Mouse (Mus musculus): ENCODE results near the gene Nudt16l1. TPM values are rescaled to one million over a fixed set of nuclear protein-coding genes. Genes with fewer than 3 reads are reported as not detected.

The Nudt16l1 gene
- polyA plus RNA-seq, 1 experiment from 2014 or later, result 160 TPM

GRCm38 (mm10) chr16:4901167-4901566 is 37.4 kb upstream of the Nudt16l1 start:
- Histone ChIP-seq H3K27me3 (ENCODE audit: control insufficient read depth, insufficient read depth, low read length) (no peaks in the 10 kb centered on the region), H3K4me1 (ENCODE audit: control insufficient read depth, insufficient read depth, low read length) (peaks cover 6% of the 10 kb centered on the region), H3K9me3 (ENCODE audit: control insufficient read depth, low read length) (no peaks in the 10 kb centered on the region), H3K27ac (ENCODE audit: low read depth, low read length) (no peak overlapping the region), H3K4me2 (replicated peaks; ENCODE audit: low read depth, low read length) (no peak overlapping the region), H3K4me3 (ENCODE audit: low read length) (no peak overlapping the region), H3K9ac (ENCODE audit: low read depth, low read length) (no peak overlapping the region), H3K36me3 (ENCODE audit: control insufficient read depth, insufficient read depth, low read length) (peaks cover 3% of the 10 kb centered on the region; the same call in 1 of the 2 replicates)
- ATAC-seq (ENCODE audit: low FRiP score, low TSS enrichment), result no peak
- 60% methylated on average over 7 of the region's 7 CpGs for WGBS

- no peak overlapping the region for H3K27ac ChIP-seq (ENCODE audit: low read depth, low read length)
- no peak overlapping the region for H3K4me2 ChIP-seq (replicated peaks; ENCODE audit: low read depth, low read length)
- H3K36me3 ChIP-seq (ENCODE audit: control insufficient read depth, insufficient read depth, low read length), result peaks cover 3% of the 10 kb centered on the region; the same call in 1 of the 2 replicates
- ATAC-seq (ENCODE audit: low FRiP score, low TSS enrichment), result no peak
- no peaks in the 10 kb centered on the region for H3K27me3 ChIP-seq (ENCODE audit: control insufficient read depth, insufficient read depth, low read length)
- H3K4me3 ChIP-seq (ENCODE audit: low read length), result no peak overlapping the region
- no peaks in the 10 kb centered on the region for H3K9me3 ChIP-seq (ENCODE audit: control insufficient read depth, low read length)
- H3K9ac ChIP-seq (ENCODE audit: low read depth, low read length), result no peak overlapping the region
- H3K4me1 ChIP-seq (ENCODE audit: control insufficient read depth, insufficient read depth, low read length), result peaks cover 6% of the 10 kb centered on the region
- WGBS, result 89% methylated on average over 2 of the region's 2 CpGs
Observed at GRCm38 (mm10) chr16:4902390-4902789, 36.2 kb upstream of the Nudt16l1 start.

GRCm38 (mm10) chr16:4903491-4904102 is 35.0 kb upstream of the Nudt16l1 start:
- Histone ChIP-seq H3K4me1 (ENCODE audit: control insufficient read depth, insufficient read depth, low read length) (peaks cover 6% of the 10 kb centered on the region), H3K4me2 (replicated peaks; ENCODE audit: low read depth, low read length) (no peak overlapping the region), H3K4me3 (ENCODE audit: low read length) (no peak overlapping the region), H3K27ac (ENCODE audit: low read depth, low read length) (peak overlapping the region; percentile 17; the same call in 1 of the 2 replicates), H3K27me3 (ENCODE audit: control insufficient read depth, insufficient read depth, low read length) (no peaks in the 10 kb centered on the region), H3K36me3 (ENCODE audit: control insufficient read depth, insufficient read depth, low read length) (peaks cover 6% of the 10 kb centered on the region; the same call in 1 of the 2 replicates), H3K9me3 (ENCODE audit: control insufficient read depth, low read length) (no peaks in the 10 kb centered on the region), H3K9ac (ENCODE audit: low read depth, low read length) (no peak overlapping the region)
- ATAC-seq (ENCODE audit: low FRiP score, low TSS enrichment), result no peak; the same call in 1 of the 2 replicates
- 51% methylated on average over 6 of the region's 6 CpGs for WGBS

GRCm38 (mm10) chr16:4904878-4905277 is 33.7 kb upstream of the Nudt16l1 start:
- no peak overlapping the region for H3K4me2 ChIP-seq (replicated peaks; ENCODE audit: low read depth, low read length)
- H3K27me3 ChIP-seq (ENCODE audit: control insufficient read depth, insufficient read depth, low read length), result no peaks in the 10 kb centered on the region
- no peaks in the 10 kb centered on the region for H3K9me3 ChIP-seq (ENCODE audit: control insufficient read depth, low read length)
- no peak overlapping the region for H3K27ac ChIP-seq (ENCODE audit: low read depth, low read length)
- no peak overlapping the region for H3K9ac ChIP-seq (ENCODE audit: low read depth, low read length)
- peaks cover 12% of the 10 kb centered on the region; the same call in 1 of the 2 replicates for H3K36me3 ChIP-seq (ENCODE audit: control insufficient read depth, insufficient read depth, low read length)
- H3K4me3 ChIP-seq (ENCODE audit: low read length), result no peak overlapping the region
- peaks cover 6% of the 10 kb centered on the region for H3K4me1 ChIP-seq (ENCODE audit: control insufficient read depth, insufficient read depth, low read length)
- no peak for ATAC-seq (ENCODE audit: low FRiP score, low TSS enrichment)
- 77% methylated on average over 3 of the region's 3 CpGs for WGBS

GRCm38 (mm10) chr16:4905591-4905990 is 33.0 kb upstream of the Nudt16l1 start:
- WGBS, result 22% methylated on average over 1 of the region's 1 CpGs
- no peak overlapping the region for H3K27ac ChIP-seq (ENCODE audit: low read depth, low read length)
- no peak overlapping the region for H3K4me3 ChIP-seq (ENCODE audit: low read length)
- peaks cover 16% of the 10 kb centered on the region; the same call in 1 of the 2 replicates for H3K36me3 ChIP-seq (ENCODE audit: control insufficient read depth, insufficient read depth, low read length)
- H3K4me2 ChIP-seq (replicated peaks; ENCODE audit: low read depth, low read length), result no peak overlapping the region
- ATAC-seq (ENCODE audit: low FRiP score, low TSS enrichment), result no peak
- H3K4me1 ChIP-seq (ENCODE audit: control insufficient read depth, insufficient read depth, low read length), result peaks cover 6% of the 10 kb centered on the region
- no peak overlapping the region for H3K9ac ChIP-seq (ENCODE audit: low read depth, low read length)
- no peaks in the 10 kb centered on the region for H3K27me3 ChIP-seq (ENCODE audit: control insufficient read depth, insufficient read depth, low read length)
- H3K9me3 ChIP-seq (ENCODE audit: control insufficient read depth, low read length), result no peaks in the 10 kb centered on the region

GRCm38 (mm10) chr16:4906559-4906958 is 32.0 kb upstream of the Nudt16l1 start:
- Histone ChIP-seq H3K27me3 (ENCODE audit: control insufficient read depth, insufficient read depth, low read length) (no peaks in the 10 kb centered on the region), H3K9me3 (ENCODE audit: control insufficient read depth, low read length) (no peaks in the 10 kb centered on the region), H3K4me2 (replicated peaks; ENCODE audit: low read depth, low read length) (no peak overlapping the region), H3K4me3 (ENCODE audit: low read length) (no peak overlapping the region), H3K27ac (ENCODE audit: low read depth, low read length) (no peak overlapping the region), H3K36me3 (ENCODE audit: control insufficient read depth, insufficient read depth, low read length) (peaks cover 25% of the 10 kb centered on the region), H3K4me1 (ENCODE audit: control insufficient read depth, insufficient read depth, low read length) (peaks cover 6% of the 10 kb centered on the region), H3K9ac (ENCODE audit: low read depth, low read length) (no peak overlapping the region)
- no peak for ATAC-seq (ENCODE audit: low FRiP score, low TSS enrichment)

- no peak overlapping the region for H3K4me3 ChIP-seq (ENCODE audit: low read length)
- H3K4me2 ChIP-seq (replicated peaks; ENCODE audit: low read depth, low read length), result no peak overlapping the region
- H3K27ac ChIP-seq (ENCODE audit: low read depth, low read length), result no peak overlapping the region
- H3K27me3 ChIP-seq (ENCODE audit: control insufficient read depth, insufficient read depth, low read length), result no peaks in the 10 kb centered on the region
- no peak for ATAC-seq (ENCODE audit: low FRiP score, low TSS enrichment)
- H3K36me3 ChIP-seq (ENCODE audit: control insufficient read depth, insufficient read depth, low read length), result peaks cover 32% of the 10 kb centered on the region
- no peaks in the 10 kb centered on the region for H3K9me3 ChIP-seq (ENCODE audit: control insufficient read depth, low read length)
- WGBS, result 67% methylated on average over 2 of the region's 2 CpGs
- H3K9ac ChIP-seq (ENCODE audit: low read depth, low read length), result no peak overlapping the region
- H3K4me1 ChIP-seq (ENCODE audit: control insufficient read depth, insufficient read depth, low read length), result peaks cover 6% of the 10 kb centered on the region
Observed at GRCm38 (mm10) chr16:4907386-4907785, 31.2 kb upstream of the Nudt16l1 start.

- Histone ChIP-seq H3K9me3 (ENCODE audit: control insufficient read depth, low read length) (no peaks in the 10 kb centered on the region), H3K27ac (ENCODE audit: low read depth, low read length) (no peak overlapping the region), H3K4me1 (ENCODE audit: control insufficient read depth, insufficient read depth, low read length) (peaks cover 6% of the 10 kb centered on the region), H3K9ac (ENCODE audit: low read depth, low read length) (no peak overlapping the region), H3K4me2 (replicated peaks; ENCODE audit: low read depth, low read length) (no peak overlapping the region), H3K27me3 (ENCODE audit: control insufficient read depth, insufficient read depth, low read length) (no peaks in the 10 kb centered on the region), H3K36me3 (ENCODE audit: control insufficient read depth, insufficient read depth, low read length) (peaks cover 37% of the 10 kb centered on the region), H3K4me3 (ENCODE audit: low read length) (no peak overlapping the region)
- WGBS, result 66% methylated on average over 5 of the region's 5 CpGs
- ATAC-seq (ENCODE audit: low FRiP score, low TSS enrichment), result no peak
Observed at GRCm38 (mm10) chr16:4907972-4908371, 30.6 kb upstream of the Nudt16l1 start.

- WGBS, result 98% methylated on average over 2 of the region's 2 CpGs
- peaks cover 39% of the 10 kb centered on the region for H3K36me3 ChIP-seq (ENCODE audit: control insufficient read depth, insufficient read depth, low read length)
- no peak overlapping the region for H3K27ac ChIP-seq (ENCODE audit: low read depth, low read length)
- no peak for ATAC-seq (ENCODE audit: low FRiP score, low TSS enrichment)
- no peaks in the 10 kb centered on the region for H3K9me3 ChIP-seq (ENCODE audit: control insufficient read depth, low read length)
- no peaks in the 10 kb centered on the region for H3K4me1 ChIP-seq (ENCODE audit: control insufficient read depth, insufficient read depth, low read length)
- H3K4me3 ChIP-seq (ENCODE audit: low read length), result no peak overlapping the region
- no peak overlapping the region for H3K9ac ChIP-seq (ENCODE audit: low read depth, low read length)
- no peaks in the 10 kb centered on the region for H3K27me3 ChIP-seq (ENCODE audit: control insufficient read depth, insufficient read depth, low read length)
- H3K4me2 ChIP-seq (replicated peaks; ENCODE audit: low read depth, low read length), result no peak overlapping the region
Observed at GRCm38 (mm10) chr16:4909745-4910144, 28.8 kb upstream of the Nudt16l1 start.
